Mouse (Mus musculus) spleen, adult 2 months (tissue): Measurements from ENCODE around the gene Agap1.

ENCODE experiments used
- CTCF ChIP-seq: fragments of 200-500 bp; IDR thresholded peaks from 2 replicates; pipeline ENCODE4 v1.5.1; 2011; ENCODE audit warnings: mild to moderate bottlenecking, inconsistent platforms; ENCODE audit not compliant: insufficient read depth, insufficient read length, insufficient replicate concordance; ENCODE audit errors: extremely low read depth
- POLR2A ChIP-seq: fragments of 200-500 bp; IDR thresholded peaks from 2 replicates; pipeline ENCODE4 v1.6.1; 2011; ENCODE audit warnings: low read depth, low read length, inconsistent platforms

GRCm38 (mm10) chr1:89429946-89430640 is 24.5 kb upstream of the Agap1 start:
- TF ChIP-seq CTCF (no peak), POLR2A (no peak)
